Mouse (Mus musculus): ENCODE data around the gene Samt3. TPM values are rescaled to one million over a fixed set of nuclear protein-coding genes. Genes with fewer than 3 reads are reported as not detected.

The Samt3 gene
- total RNA-seq (2022), result not detected

GRCm38 (mm10) chrX:86043899-86044298 is at the start of gene Samt3:
Samt3 (plus strand) TSS chrX:86044199.
- no peak for DNase-seq (ENCODE audit: low spot score)

GRCm38 (mm10) chrX:86016591-86016990 is 27.4 kb upstream of the Samt3 start:
- DNase-seq (ENCODE audit: low spot score), result no peak

GRCm38 (mm10) chrX:86088672-86089071 is 44.7 kb downstream of the Samt3 start:
- DNase-seq (ENCODE audit: low spot score), result no peak

Other genes with a start within 250 kb of the Samt3 start
- under 1 TPM; 0.12 to 0.26 (median 0.19) TPM for gene 5430427O19Rik, start 173.8 kb upstream of the Samt3 start, total RNA-seq (2022)
- not detected for gene Nr0b1, start 147.6 kb downstream of the Samt3 start, total RNA-seq (2022)

Data from heart, adult 8-10 months (tissue).